Mouse (Mus musculus) bone marrow macrophage, adult 2 months (primary cell): ENCODE measurements around the gene Mfrp.

ENCODE experiments used
- CTCF ChIP-seq: IDR thresholded peaks from 2 replicates; pipeline ENCODE4 v1.5.1; 2012; ENCODE audit warnings: low read depth, mild to moderate bottlenecking, low read length, moderate library complexity
- POLR2A ChIP-seq: IDR thresholded peaks from 2 replicates; pipeline ENCODE4 v1.6.1; 2012; ENCODE audit warnings: mild to moderate bottlenecking, low read depth, low read length, borderline replicate concordance

DNA sequence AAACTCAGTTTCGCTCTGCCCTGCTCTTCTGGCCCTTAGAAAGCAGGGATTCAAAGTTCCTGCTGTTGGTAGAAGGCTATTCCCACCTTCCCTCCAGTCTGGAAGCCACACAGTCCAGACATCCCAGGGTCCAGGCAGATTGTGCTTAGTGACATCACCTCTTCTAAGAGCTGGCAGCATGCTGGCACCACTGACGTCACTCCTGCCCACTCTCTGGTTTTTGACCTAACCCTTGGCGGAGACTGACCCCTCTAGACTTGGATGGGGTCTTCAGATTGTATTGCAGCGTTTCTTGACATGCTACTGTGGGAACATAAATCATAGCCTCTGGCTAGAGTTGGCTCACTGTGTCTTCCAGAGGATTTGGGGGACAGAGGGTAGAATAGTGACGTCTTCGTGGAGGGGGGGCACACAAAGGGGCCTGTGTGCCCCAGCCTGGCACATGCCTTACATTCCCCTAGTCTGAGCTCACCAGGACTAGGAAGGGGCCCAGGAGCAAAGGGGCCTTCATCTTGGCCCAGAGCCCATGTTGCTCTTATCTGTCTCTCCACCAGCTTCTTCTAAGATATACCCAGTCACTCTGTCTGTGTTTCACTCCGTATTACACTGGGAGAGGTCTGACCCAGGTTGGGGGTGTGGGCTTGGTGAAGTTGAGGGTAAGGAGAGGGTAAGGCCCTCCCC, 34.3 kb downstream of the Mfrp start:
- TF ChIP-seq POLR2A: no peak
- no peak for TF ChIP-seq CTCF
